Mouse (Mus musculus): ENCODE measurements around the gene Mmp14. TPM values are rescaled to one million over a fixed set of nuclear protein-coding genes. Genes with fewer than 3 reads are reported as not detected.

Mmp14 gene
- polyA plus RNA-seq, 1 experiment from 2014 or later = 58.5 TPM

- 67% methylated on average over 12 of the region's 12 CpGs for WGBS
- no peak overlapping the region for H3K4me2 ChIP-seq (ENCODE audit: low read length)
- H3K27ac ChIP-seq (replicated peaks; ENCODE audit: low read depth, low read length) = no peak overlapping the region
- DNase-seq = no peak
- H3K4me3 ChIP-seq (replicated peaks; ENCODE audit: low read depth, low read length) = no peak overlapping the region
- H3K4me1 ChIP-seq (ENCODE audit: control insufficient read depth, insufficient read depth, low read length) = peaks cover 1% of the 10 kb centered on the region; the same call in 1 of the 2 replicates
- no peaks in the 10 kb centered on the region for H3K9me3 ChIP-seq (ENCODE audit: control insufficient read depth, low read length)
- peaks cover 18% of the 10 kb centered on the region; the same call in 1 of the 2 replicates for H3K36me3 ChIP-seq (ENCODE audit: control insufficient read depth, insufficient read depth, low read length)
- ATAC-seq (ENCODE audit: low FRiP score, low TSS enrichment) = no peak
- no peaks in the 10 kb centered on the region for H3K27me3 ChIP-seq (ENCODE audit: control insufficient read depth, insufficient read depth, low read length)
- H3K9ac ChIP-seq (replicated peaks; ENCODE audit: low read length) = no peak overlapping the region
These were observed 7.7 kb downstream of the Mmp14 start for GRCm38 (mm10) chr14:54439155-54439554.

GRCm38 (mm10) chr14:54439610-54440009, 8.2 kb downstream of the Mmp14 start:
- DNase-seq = no peak
- peaks cover 18% of the 10 kb centered on the region; the same call in 1 of the 2 replicates for H3K36me3 ChIP-seq (ENCODE audit: control insufficient read depth, insufficient read depth, low read length)
- H3K4me1 ChIP-seq (ENCODE audit: control insufficient read depth, insufficient read depth, low read length) = no peaks in the 10 kb centered on the region
- no peak overlapping the region for H3K4me2 ChIP-seq (ENCODE audit: low read length)
- H3K27me3 ChIP-seq (ENCODE audit: control insufficient read depth, insufficient read depth, low read length) = no peaks in the 10 kb centered on the region
- H3K9ac ChIP-seq (replicated peaks; ENCODE audit: low read length) = no peak overlapping the region
- no peak overlapping the region for H3K27ac ChIP-seq (replicated peaks; ENCODE audit: low read depth, low read length)
- no peak overlapping the region for H3K4me3 ChIP-seq (replicated peaks; ENCODE audit: low read depth, low read length)
- no peaks in the 10 kb centered on the region for H3K9me3 ChIP-seq (ENCODE audit: control insufficient read depth, low read length)
- WGBS = 46% methylated on average over 7 of the region's 7 CpGs
- no peak for ATAC-seq (ENCODE audit: low FRiP score, low TSS enrichment)

- no peaks in the 10 kb centered on the region for H3K4me1 ChIP-seq (ENCODE audit: control insufficient read depth, insufficient read depth, low read length)
- H3K27ac ChIP-seq (replicated peaks; ENCODE audit: low read depth, low read length) = no peak overlapping the region
- H3K9ac ChIP-seq (replicated peaks; ENCODE audit: low read length) = no peak overlapping the region
- H3K4me3 ChIP-seq (replicated peaks; ENCODE audit: low read depth, low read length) = no peak overlapping the region
- H3K9me3 ChIP-seq (ENCODE audit: control insufficient read depth, low read length) = no peaks in the 10 kb centered on the region
- 94% methylated on average over 14 of the region's 14 CpGs for WGBS
- DNase-seq (no peak), ATAC-seq (ENCODE audit: low FRiP score, low TSS enrichment) (no peak)
- H3K36me3 ChIP-seq (ENCODE audit: control insufficient read depth, insufficient read depth, low read length) = peaks cover 18% of the 10 kb centered on the region; the same call in 1 of the 2 replicates
- H3K4me2 ChIP-seq (ENCODE audit: low read length) = no peak overlapping the region
- no peaks in the 10 kb centered on the region for H3K27me3 ChIP-seq (ENCODE audit: control insufficient read depth, insufficient read depth, low read length)
These were observed 9.1 kb downstream of the Mmp14 start for GRCm38 (mm10) chr14:54440538-54440937.

GRCm38 (mm10) chr14:54441365-54441764, 10.0 kb downstream of the Mmp14 start:
- Histone ChIP-seq H3K4me1 (ENCODE audit: control insufficient read depth, insufficient read depth, low read length) (no peaks in the 10 kb centered on the region), H3K4me3 (replicated peaks; ENCODE audit: low read depth, low read length) (no peak overlapping the region), H3K27me3 (ENCODE audit: control insufficient read depth, insufficient read depth, low read length) (no peaks in the 10 kb centered on the region), H3K9ac (replicated peaks; ENCODE audit: low read length) (no peak overlapping the region), H3K4me2 (ENCODE audit: low read length) (no peak overlapping the region), H3K27ac (replicated peaks; ENCODE audit: low read depth, low read length) (no peak overlapping the region), H3K36me3 (ENCODE audit: control insufficient read depth, insufficient read depth, low read length) (peaks cover 18% of the 10 kb centered on the region; the same call in 1 of the 2 replicates), H3K9me3 (ENCODE audit: control insufficient read depth, low read length) (no peaks in the 10 kb centered on the region)
- WGBS = 86% methylated on average over 4 of the region's 4 CpGs
- DNase-seq (no peak), ATAC-seq (ENCODE audit: low FRiP score, low TSS enrichment) (no peak)

GRCm38 (mm10) chr14:54442548-54442947, 11.1 kb downstream of the Mmp14 start:
- Histone ChIP-seq H3K4me3 (replicated peaks; ENCODE audit: low read depth, low read length) (no peak overlapping the region), H3K4me2 (ENCODE audit: low read length) (no peak overlapping the region), H3K9ac (replicated peaks; ENCODE audit: low read length) (no peak overlapping the region), H3K27me3 (ENCODE audit: control insufficient read depth, insufficient read depth, low read length) (no peaks in the 10 kb centered on the region), H3K36me3 (ENCODE audit: control insufficient read depth, insufficient read depth, low read length) (peaks cover 18% of the 10 kb centered on the region; the same call in 1 of the 2 replicates), H3K9me3 (ENCODE audit: control insufficient read depth, low read length) (no peaks in the 10 kb centered on the region), H3K4me1 (ENCODE audit: control insufficient read depth, insufficient read depth, low read length) (no peaks in the 10 kb centered on the region), H3K27ac (replicated peaks; ENCODE audit: low read depth, low read length) (no peak overlapping the region)
- 87% methylated on average over 3 of the region's 3 CpGs for WGBS
- DNase-seq (no peak), ATAC-seq (ENCODE audit: low FRiP score, low TSS enrichment) (no peak)

- Histone ChIP-seq H3K4me2 (ENCODE audit: low read length) (no peak overlapping the region), H3K9me3 (ENCODE audit: control insufficient read depth, low read length) (no peaks in the 10 kb centered on the region), H3K9ac (replicated peaks; ENCODE audit: low read length) (no peak overlapping the region), H3K27ac (replicated peaks; ENCODE audit: low read depth, low read length) (no peak overlapping the region), H3K4me1 (ENCODE audit: control insufficient read depth, insufficient read depth, low read length) (no peaks in the 10 kb centered on the region), H3K27me3 (ENCODE audit: control insufficient read depth, insufficient read depth, low read length) (no peaks in the 10 kb centered on the region), H3K4me3 (replicated peaks; ENCODE audit: low read depth, low read length) (no peak overlapping the region), H3K36me3 (ENCODE audit: control insufficient read depth, insufficient read depth, low read length) (peaks cover 16% of the 10 kb centered on the region; the same call in 1 of the 2 replicates)
- 40% methylated on average over 3 of the region's 3 CpGs for WGBS
- DNase-seq (no peak), ATAC-seq (ENCODE audit: low FRiP score, low TSS enrichment) (0 out of 2 replicates have a peak, but pooled peaks have one; percentile 53)
These were observed 11.8 kb downstream of the Mmp14 start for GRCm38 (mm10) chr14:54443196-54443595.

GRCm38 (mm10) chr14:54443712-54444618, 12.6 kb downstream of the Mmp14 start:
- ATAC-seq (ENCODE audit: low FRiP score, low TSS enrichment) = no peak
- Histone ChIP-seq H3K4me2 (ENCODE audit: low read length) (no peak overlapping the region), H3K27me3 (ENCODE audit: control insufficient read depth, insufficient read depth, low read length) (no peaks in the 10 kb centered on the region), H3K4me1 (ENCODE audit: control insufficient read depth, insufficient read depth, low read length) (0 out of 2 replicates have a peak, but pooled peaks cover 3% of the 10 kb centered on the region), H3K9me3 (ENCODE audit: control insufficient read depth, low read length) (no peaks in the 10 kb centered on the region), H3K9ac (replicated peaks; ENCODE audit: low read length) (no peak overlapping the region), H3K27ac (replicated peaks; ENCODE audit: low read depth, low read length) (no peak overlapping the region), H3K4me3 (replicated peaks; ENCODE audit: low read depth, low read length) (no peak overlapping the region), H3K36me3 (ENCODE audit: control insufficient read depth, insufficient read depth, low read length) (peaks cover 10% of the 10 kb centered on the region; the same call in 1 of the 2 replicates)
- WGBS = 70% methylated on average over 15 of the region's 15 CpGs
- no peak for DNase-seq

- H3K4me2 ChIP-seq (ENCODE audit: low read length) = no peak overlapping the region
- ATAC-seq (ENCODE audit: low FRiP score, low TSS enrichment) (no peak), DNase-seq (no peak)
- 0 out of 2 replicates have a peak, but pooled peaks cover 3% of the 10 kb centered on the region for H3K4me1 ChIP-seq (ENCODE audit: control insufficient read depth, insufficient read depth, low read length)
- no peaks in the 10 kb centered on the region for H3K36me3 ChIP-seq (ENCODE audit: control insufficient read depth, insufficient read depth, low read length)
- no peak overlapping the region for H3K4me3 ChIP-seq (replicated peaks; ENCODE audit: low read depth, low read length)
- no peaks in the 10 kb centered on the region for H3K27me3 ChIP-seq (ENCODE audit: control insufficient read depth, insufficient read depth, low read length)
- 54% methylated on average over 3 of the region's 3 CpGs for WGBS
- H3K27ac ChIP-seq (replicated peaks; ENCODE audit: low read depth, low read length) = no peak overlapping the region
- no peaks in the 10 kb centered on the region for H3K9me3 ChIP-seq (ENCODE audit: control insufficient read depth, low read length)
- H3K9ac ChIP-seq (replicated peaks; ENCODE audit: low read length) = no peak overlapping the region
These were observed 14.1 kb downstream of the Mmp14 start for GRCm38 (mm10) chr14:54445476-54445875.
